Mouse (Mus musculus): ENCODE data around the gene Scmh1. TPM values are rescaled to one million over a fixed set of nuclear protein-coding genes. Genes with fewer than 3 reads are reported as not detected.
"Not testable (repeated sequence)": the region's sequence is repeated elsewhere in the genome, so short reads cannot be mapped to it uniquely, and the experiment has no call there.

The Scmh1 gene
- polyA plus RNA-seq, 1 experiment from 2014 or later = 106 TPM

DNA sequence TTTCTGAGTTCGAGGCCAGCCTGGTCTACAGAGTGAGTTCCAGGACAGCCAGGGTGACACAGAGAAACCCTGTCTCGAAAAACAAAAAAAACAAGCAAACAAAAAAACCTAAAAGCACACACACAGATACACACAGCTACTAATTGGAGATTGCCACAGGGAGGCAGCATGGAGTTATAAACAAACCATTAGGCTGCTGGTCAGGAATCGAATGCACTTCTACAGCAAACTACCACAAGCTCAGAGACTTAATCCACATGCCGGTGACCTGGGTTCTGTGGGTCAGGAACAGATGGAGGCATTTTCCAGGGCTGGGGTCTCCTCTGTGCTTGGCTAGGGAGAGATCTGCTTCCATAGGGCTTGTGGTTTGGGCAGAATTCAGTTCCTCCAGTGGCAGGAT lies 17.6 kb upstream of the Scmh1 start:
- Histone ChIP-seq H3K4me3 (no peak overlapping the region), H3K9ac (no peak overlapping the region), H3K27me3 (replicated peaks) (0 out of 2 replicates have a peak, but pooled peaks cover 3% of the 10 kb centered on the region), H3K9me3 (no peaks in the 10 kb centered on the region), H3K27ac (no peak overlapping the region), H3K4me1 (no peaks in the 10 kb centered on the region), H3K4me2 (no peak overlapping the region), H3K36me3 (replicated peaks) (no peaks in the 10 kb centered on the region)
- 54% methylated on average over 4 of the region's 4 CpGs for WGBS
- no peak for ATAC-seq (replicated peaks)

DNA sequence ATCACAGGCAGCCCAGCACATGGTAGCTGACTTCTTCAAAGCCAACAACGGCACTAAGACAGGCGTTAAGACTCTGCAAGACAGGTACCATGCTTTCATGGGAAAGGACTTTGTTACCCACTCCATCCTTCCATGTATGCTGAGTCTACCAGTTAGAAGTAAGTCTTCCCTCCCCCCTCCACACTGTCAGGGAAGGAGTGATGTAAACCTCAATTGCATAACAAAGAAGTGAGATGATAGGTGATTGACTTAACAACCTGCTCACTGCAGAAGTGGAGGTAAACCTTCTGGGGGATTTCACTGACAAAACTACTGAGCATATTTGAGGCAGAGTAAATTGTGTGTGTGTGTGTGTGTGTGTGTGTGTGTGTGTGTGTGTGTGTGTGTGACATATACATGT lies 17.1 kb upstream of the Scmh1 start:
- H3K9me3 ChIP-seq = no peaks in the 10 kb centered on the region
- ATAC-seq (replicated peaks) = no peak

DNA sequence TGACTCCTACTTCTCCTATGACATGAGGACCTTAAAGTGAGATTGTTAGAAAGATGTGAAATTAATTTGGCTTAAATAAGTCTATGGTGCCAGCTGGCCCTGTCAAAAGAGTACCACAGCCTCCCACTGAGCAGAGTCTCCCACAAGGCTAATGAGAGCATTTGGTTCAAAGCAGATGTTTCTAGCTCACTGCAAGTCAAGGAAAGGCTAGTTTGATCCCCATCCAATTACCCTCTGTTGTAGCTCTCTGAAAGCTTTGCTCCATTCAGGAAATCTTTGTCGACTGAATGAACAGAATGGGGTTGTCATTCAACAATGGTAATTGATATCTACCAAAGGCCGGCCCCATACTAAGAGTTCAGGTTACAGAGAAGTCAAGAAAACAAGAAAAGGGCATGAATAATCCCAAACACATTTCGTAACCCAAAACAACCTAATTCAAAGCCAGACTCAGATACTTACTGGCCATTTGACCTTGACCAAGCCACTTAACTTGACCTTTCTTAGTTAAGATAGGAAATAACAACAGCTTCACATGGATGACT lies 16.0 kb upstream of the Scmh1 start:
- H3K4me1 ChIP-seq = no peaks in the 10 kb centered on the region
- 0 out of 2 replicates have a peak, but pooled peaks cover 3% of the 10 kb centered on the region for H3K27me3 ChIP-seq (replicated peaks)
- H3K9me3 ChIP-seq = no peaks in the 10 kb centered on the region
- ATAC-seq (replicated peaks) = no peak
- H3K4me2 ChIP-seq = no peak overlapping the region
- H3K4me3 ChIP-seq = no peak overlapping the region
- H3K9ac ChIP-seq = no peak overlapping the region
- H3K27ac ChIP-seq = no peak overlapping the region
- H3K36me3 ChIP-seq (replicated peaks) = no peaks in the 10 kb centered on the region
- whole genome bisulfite sequencing = 17% methylated on average over 3 of the region's 3 CpGs

More for the DNA sequence above, 17.1 kb upstream of the Scmh1 start:
- Histone ChIP-seq H3K27me3 (replicated peaks) (0 out of 2 replicates have a peak, but pooled peaks cover 3% of the 10 kb centered on the region), H3K4me3 (no peak overlapping the region), H3K4me2 (no peak overlapping the region), H3K27ac (no peak overlapping the region), H3K36me3 (replicated peaks) (no peaks in the 10 kb centered on the region), H3K4me1 (no peaks in the 10 kb centered on the region), H3K9ac (no peak overlapping the region)
- WGBS = 94% methylated on average over 2 of the region's 2 CpGs

DNA sequence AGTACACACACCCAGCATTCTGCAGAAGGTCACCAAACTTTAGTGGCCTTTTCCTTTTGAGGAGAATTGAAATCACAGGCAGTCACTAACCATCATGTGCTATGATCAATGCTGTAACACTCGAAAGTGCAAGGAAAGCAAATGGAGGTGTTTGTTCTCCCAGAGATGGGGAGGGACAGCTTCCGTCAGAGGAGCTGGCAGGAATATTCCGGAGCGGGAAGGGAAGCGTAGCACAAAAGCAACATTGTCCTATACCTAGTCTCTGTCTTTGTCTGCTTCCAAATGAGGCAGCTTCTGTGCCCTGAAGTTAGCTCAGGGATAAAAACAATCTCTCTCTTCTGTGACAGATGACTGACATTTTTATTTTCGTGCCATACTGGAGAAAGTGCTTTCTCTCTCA lies 15.5 kb upstream of the Scmh1 start:
- Histone ChIP-seq H3K27ac (0 out of 2 replicates have a peak overlapping the region, but pooled peaks have one; percentile 7), H3K36me3 (replicated peaks) (no peaks in the 10 kb centered on the region), H3K4me3 (no peak overlapping the region), H3K4me2 (no peak overlapping the region), H3K9ac (no peak overlapping the region), H3K9me3 (no peaks in the 10 kb centered on the region), H3K4me1 (no peaks in the 10 kb centered on the region), H3K27me3 (replicated peaks) (0 out of 2 replicates have a peak, but pooled peaks cover 3% of the 10 kb centered on the region)
- 32% methylated on average over 6 of the region's 6 CpGs for WGBS
- ATAC-seq (replicated peaks) = no peak

DNA sequence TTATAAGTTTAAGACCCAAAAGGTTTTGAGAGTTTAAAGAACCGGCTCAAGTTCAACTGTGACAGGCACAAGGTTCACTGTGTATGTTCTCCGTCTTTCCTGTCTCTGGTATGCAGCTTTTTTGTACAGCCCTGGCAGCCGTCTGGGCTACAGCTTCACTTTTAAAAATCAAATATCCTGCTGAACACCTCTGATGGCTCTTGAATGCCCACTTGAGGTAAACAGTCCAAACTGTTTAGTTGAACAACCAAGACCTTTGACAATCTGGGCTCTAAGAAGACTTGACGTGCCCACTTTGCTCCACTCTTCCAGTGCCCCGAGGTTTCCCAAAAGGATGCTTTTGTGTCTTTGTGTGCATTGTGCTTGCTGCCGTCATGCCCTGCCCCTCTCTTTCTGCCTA lies 13.5 kb upstream of the Scmh1 start:
- Histone ChIP-seq H3K9ac (no peak overlapping the region), H3K27me3 (replicated peaks) (0 out of 2 replicates have a peak, but pooled peaks cover 3% of the 10 kb centered on the region), H3K4me2 (no peak overlapping the region), H3K9me3 (no peaks in the 10 kb centered on the region), H3K27ac (no peak overlapping the region), H3K4me3 (no peak overlapping the region), H3K36me3 (replicated peaks) (no peaks in the 10 kb centered on the region), H3K4me1 (no peaks in the 10 kb centered on the region)
- 55% methylated on average over 6 of the region's 6 CpGs for WGBS
- ATAC-seq (replicated peaks) = no peak

DNA sequence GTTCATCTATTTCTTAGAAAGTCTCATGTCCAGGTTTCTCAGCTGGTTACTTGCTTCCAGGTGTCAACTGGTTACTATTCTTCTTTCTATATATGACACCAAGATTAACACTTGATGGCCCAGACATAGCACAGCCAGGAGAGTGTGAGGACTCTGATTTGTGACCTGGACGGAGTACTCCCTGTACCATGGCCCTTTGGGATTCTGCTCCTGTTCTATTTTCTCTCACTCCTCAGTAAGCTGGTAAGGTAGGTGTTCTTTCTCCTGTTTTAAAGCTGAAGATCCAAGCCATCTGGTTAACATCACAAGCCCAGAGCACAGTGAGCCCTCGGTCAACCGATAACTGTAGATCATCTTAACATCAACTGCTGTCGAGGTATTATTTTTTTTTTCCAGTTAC lies 12.7 kb upstream of the Scmh1 start:
- H3K4me1 ChIP-seq = no peaks in the 10 kb centered on the region
- no peaks in the 10 kb centered on the region for H3K36me3 ChIP-seq (replicated peaks)
- H3K27me3 ChIP-seq (replicated peaks) = 0 out of 2 replicates have a peak, but pooled peaks cover 3% of the 10 kb centered on the region
- no peak for ATAC-seq (replicated peaks)
- H3K9ac ChIP-seq = no peak overlapping the region
- no peaks in the 10 kb centered on the region for H3K9me3 ChIP-seq
- no peak overlapping the region for H3K27ac ChIP-seq
- 85% methylated on average over 4 of the region's 4 CpGs for WGBS
- no peak overlapping the region for H3K4me3 ChIP-seq
- no peak overlapping the region for H3K4me2 ChIP-seq

DNA sequence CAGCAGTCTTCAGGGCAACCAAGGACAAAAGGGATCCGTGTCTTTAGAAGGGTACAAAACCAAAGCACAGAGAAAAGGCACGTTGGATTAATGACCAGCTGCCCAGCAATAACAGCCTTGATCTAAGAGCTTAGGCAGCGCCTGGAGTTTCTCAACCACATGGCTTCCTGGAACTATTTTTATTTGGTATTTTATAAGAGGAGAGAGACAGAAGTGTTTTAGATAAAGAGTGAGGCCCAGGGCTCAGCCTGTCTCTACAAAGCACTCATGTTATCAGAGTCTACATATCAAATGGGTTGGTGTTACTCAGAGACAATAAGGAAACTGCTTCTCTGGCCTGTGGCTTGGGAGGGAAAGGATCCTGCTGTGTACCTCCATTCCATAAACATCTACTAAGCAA lies 12.3 kb upstream of the Scmh1 start:
- WGBS = 46% methylated on average over 3 of the region's 3 CpGs
- H3K27me3 ChIP-seq (replicated peaks) = 0 out of 2 replicates have a peak, but pooled peaks cover 1% of the 10 kb centered on the region
- H3K9me3 ChIP-seq = no peaks in the 10 kb centered on the region
- H3K9ac ChIP-seq = no peak overlapping the region
- no peak for ATAC-seq (replicated peaks)
- H3K36me3 ChIP-seq (replicated peaks) = no peaks in the 10 kb centered on the region
- H3K27ac ChIP-seq = no peak overlapping the region
- no peak overlapping the region for H3K4me2 ChIP-seq
- no peaks in the 10 kb centered on the region for H3K4me1 ChIP-seq
- no peak overlapping the region for H3K4me3 ChIP-seq

DNA sequence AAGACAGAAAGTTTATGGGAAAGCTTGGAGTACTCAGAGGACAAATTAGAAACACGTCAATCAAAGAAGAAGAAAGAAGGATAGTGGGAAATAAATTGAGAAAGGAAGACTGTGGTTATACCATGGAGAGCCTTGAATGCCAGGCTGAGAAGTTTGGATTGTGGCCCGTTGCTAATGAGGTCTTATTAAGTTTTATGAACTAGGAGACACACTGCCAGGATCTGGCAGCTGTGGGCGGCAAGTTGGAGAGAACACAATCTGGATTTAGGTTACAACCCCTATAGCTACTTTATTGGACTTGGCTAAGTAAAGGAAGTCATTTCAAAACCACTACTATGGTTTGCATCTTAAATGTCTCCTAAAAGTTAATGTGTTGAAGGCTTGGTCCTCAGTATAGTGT lies 4.8 kb upstream of the Scmh1 start:
- no peak overlapping the region for H3K4me2 ChIP-seq
- no peak overlapping the region for H3K4me3 ChIP-seq
- 78% methylated on average over 3 of the region's 3 CpGs for WGBS
- H3K27me3 ChIP-seq (replicated peaks) = no peaks in the 10 kb centered on the region
- no peak overlapping the region for H3K27ac ChIP-seq
- no peaks in the 10 kb centered on the region for H3K9me3 ChIP-seq
- no peak for ATAC-seq (replicated peaks)
- H3K36me3 ChIP-seq (replicated peaks) = no peaks in the 10 kb centered on the region
- no peaks in the 10 kb centered on the region; the same call in 1 of the 2 replicates for H3K4me1 ChIP-seq
- H3K9ac ChIP-seq = no peak overlapping the region

DNA sequence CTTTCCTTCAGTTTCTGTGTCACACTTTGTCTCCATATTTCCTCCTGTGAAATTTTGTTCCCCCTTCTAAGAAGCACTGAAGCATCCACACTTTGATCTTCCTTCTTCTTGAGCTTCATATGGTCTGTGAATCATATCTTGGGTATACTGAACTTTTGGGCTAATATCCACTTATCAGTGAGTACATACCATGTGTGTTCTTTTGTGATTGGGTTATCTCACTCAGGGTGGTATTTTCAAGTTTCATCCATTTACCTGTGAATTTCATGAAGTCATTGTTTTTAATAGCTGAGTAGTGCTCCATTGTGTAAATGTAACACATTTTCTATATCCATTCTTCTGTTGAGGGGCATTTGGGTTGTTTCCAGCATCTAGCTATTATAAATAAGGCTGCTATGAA lies 3.0 kb upstream of the Scmh1 start:
- H3K4me3 ChIP-seq; H3K27ac ChIP-seq; H3K9ac ChIP-seq; H3K4me2 ChIP-seq; ATAC-seq (replicated peaks); H3K36me3 ChIP-seq (replicated peaks); H3K27me3 ChIP-seq (replicated peaks); H3K9me3 ChIP-seq: not testable (repeated sequence)
- H3K4me1 ChIP-seq = peaks cover 11% of the 10 kb centered on the region

DNA sequence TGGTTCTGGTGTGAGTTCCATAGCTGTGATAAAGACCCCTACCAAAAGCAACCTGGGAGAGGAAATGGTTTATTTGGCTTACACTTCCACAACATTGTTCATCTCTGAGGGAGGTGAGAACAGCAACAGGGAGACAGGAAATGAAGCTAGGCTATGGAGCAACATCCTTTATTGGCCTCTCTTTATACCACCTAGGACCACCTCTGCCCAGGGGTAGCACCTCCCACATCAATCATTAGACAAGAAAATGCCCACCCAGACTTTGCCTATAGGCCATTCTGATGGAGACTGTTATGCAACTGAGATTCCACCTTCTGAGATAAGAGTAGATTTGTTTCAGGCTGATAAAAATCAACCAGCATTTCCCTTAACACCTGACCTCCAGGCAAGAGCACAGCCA lies 834 bp upstream of the Scmh1 start:
- Histone ChIP-seq H3K27ac (no peak overlapping the region), H3K36me3 (replicated peaks) (no peaks in the 10 kb centered on the region), H3K9ac (no peak overlapping the region), H3K27me3 (replicated peaks) (no peaks in the 10 kb centered on the region), H3K4me2 (peak overlapping the region; percentile 54; the same call in 1 of the 2 replicates), H3K4me3 (peak overlapping the region; percentile 85; the same call in 1 of the 2 replicates), H3K9me3 (no peaks in the 10 kb centered on the region), H3K4me1 (peaks cover 22% of the 10 kb centered on the region)
- 0 out of 2 replicates have a peak, but pooled peaks have one; percentile 37 for ATAC-seq (replicated peaks)

DNA sequence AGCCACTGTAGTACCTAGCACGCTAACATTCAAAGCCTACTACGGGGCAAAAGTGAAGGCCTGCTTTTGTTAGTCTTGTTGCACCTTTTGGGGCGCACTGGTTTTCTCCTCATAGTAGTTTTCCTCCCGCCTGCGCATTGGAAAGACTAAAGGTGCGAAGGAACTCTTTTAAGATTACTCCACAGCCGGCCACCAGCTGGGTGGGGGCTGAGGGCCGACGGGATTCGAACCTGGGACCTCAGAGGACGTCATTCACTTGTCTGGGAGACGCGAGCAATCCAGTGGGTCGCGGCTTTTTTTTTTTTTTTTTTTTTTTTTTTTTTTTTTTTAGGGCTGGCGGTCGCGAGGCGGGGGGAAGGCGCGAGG lies 320 bp upstream of the Scmh1 start:
- Histone ChIP-seq H3K9me3 (no peaks in the 10 kb centered on the region), H3K4me3 (peak overlapping the region; percentile 85), H3K4me2 (peak overlapping the region; percentile 54), H3K9ac (0 out of 2 replicates have a peak overlapping the region, but pooled peaks have one; percentile 0), H3K36me3 (replicated peaks) (no peaks in the 10 kb centered on the region), H3K27me3 (replicated peaks) (no peaks in the 10 kb centered on the region), H3K4me1 (peaks cover 22% of the 10 kb centered on the region), H3K27ac (peak overlapping the region; percentile 92)
- peak; percentile 34 for ATAC-seq (replicated peaks)
- WGBS = 14% methylated on average over 19 of the region's 21 CpGs

DNA sequence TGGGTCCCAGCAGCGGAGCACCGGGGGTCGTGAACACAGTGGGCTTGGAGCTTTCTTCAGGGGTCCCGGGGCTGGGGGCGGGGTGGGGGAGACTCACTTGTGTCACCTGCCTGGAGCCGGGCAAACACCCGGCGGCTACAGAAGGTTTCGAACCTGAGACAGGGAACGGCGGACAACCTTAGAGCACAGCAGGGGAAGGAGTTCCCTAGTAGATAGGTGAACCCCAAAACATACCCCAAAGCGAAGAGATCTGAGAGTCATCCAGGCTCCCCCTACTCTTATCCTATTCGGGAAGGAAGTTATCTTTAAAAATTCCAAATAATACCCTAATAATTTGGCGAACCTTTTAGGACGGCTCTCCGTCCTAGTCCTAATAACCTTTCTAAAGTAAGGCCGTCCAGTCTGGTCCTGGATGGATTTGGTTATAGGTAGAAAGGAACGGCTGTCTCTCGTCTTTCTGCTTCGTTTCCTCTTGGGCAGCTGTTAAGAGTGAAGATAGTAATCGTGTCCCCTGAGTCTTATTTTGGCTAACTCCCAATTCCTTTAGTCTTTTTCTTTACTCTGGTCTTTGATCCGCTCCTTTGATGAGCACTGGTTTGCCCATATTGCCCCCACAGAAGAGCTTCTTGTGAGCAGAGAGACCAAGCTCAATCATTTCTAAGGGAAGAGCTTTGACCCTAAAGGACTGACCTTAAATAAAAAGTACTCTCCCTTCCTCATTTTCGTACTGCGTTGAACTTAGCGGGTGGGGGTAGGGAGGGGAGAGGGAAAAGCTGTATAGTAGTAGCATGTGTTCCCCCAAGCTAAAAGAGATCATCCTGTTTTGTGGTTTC lies 941 bp downstream of the Scmh1 start:
- 4% methylated on average over 25 of the region's 25 CpGs for WGBS
- ATAC-seq (replicated peaks) = no peak; the same call in 1 of the 2 replicates
- Histone ChIP-seq H3K4me3 (peak overlapping the region; percentile 85), H3K9me3 (no peaks in the 10 kb centered on the region), H3K27ac (peak overlapping the region; percentile 92), H3K27me3 (replicated peaks) (no peaks in the 10 kb centered on the region), H3K4me2 (peak overlapping the region; percentile 54), H3K9ac (peak overlapping the region; percentile 96), H3K36me3 (replicated peaks) (no peaks in the 10 kb centered on the region), H3K4me1 (peaks cover 22% of the 10 kb centered on the region)

Data from midbrain, embryonic 15.5 days (tissue).